Mouse (Mus musculus) thymus, adult 2 months (tissue): ENCODE data around the gene Pigyl. TPM values are rescaled to one million over a fixed set of nuclear protein-coding genes. Genes with fewer than 3 reads are reported as not detected.
A peak's percentile ranks its signal among the peaks of the same experiment; 100 is the strongest.

Experiments used
- DNase-seq: peaks from one replicate; pipeline ENCODE4 v3.0.0; 2021
- H3K27ac ChIP-seq: fragments of 200-500 bp; 2 replicates; pipeline ENCODE4 v1.5.1; 2012; ENCODE audit warnings: low read length, control low read depth; ENCODE audit not compliant: control insufficient read depth, insufficient read depth
- H3K27me3 ChIP-seq: fragments of 200-500 bp; 2 replicates; pipeline ENCODE4 v1.6.1; 2012; ENCODE audit warnings: mild to moderate bottlenecking, low read length, moderate library complexity, mixed read lengths; ENCODE audit not compliant: control insufficient read depth, insufficient read depth
- H3K36me3 ChIP-seq: fragments of 200-500 bp; 2 replicates; pipeline ENCODE4 v1.6.1; 2012; ENCODE audit warnings: mild to moderate bottlenecking, low read length, moderate library complexity; ENCODE audit not compliant: control insufficient read depth, insufficient read depth
- H3K4me1 ChIP-seq: fragments of 200-500 bp; replicated peaks from 2 replicates; pipeline ENCODE4 v1.6.1; 2012; ENCODE audit warnings: low read length; ENCODE audit not compliant: control insufficient read depth, insufficient read depth
- H3K4me3 ChIP-seq: fragments of 200-500 bp; 2 replicates; pipeline ENCODE4 v1.5.1; 2012; ENCODE audit warnings: mild to moderate bottlenecking, low read length, control low read depth, moderate library complexity; ENCODE audit not compliant: control insufficient read depth, insufficient read depth
- CTCF ChIP-seq: fragments of 200-500 bp; IDR thresholded peaks from 2 replicates; pipeline ENCODE4 v1.5.1; 2012; ENCODE audit warnings: mild to moderate bottlenecking, control low read depth, low read length, moderate library complexity, borderline replicate concordance; ENCODE audit not compliant: control insufficient read depth, poor library complexity, insufficient read depth; ENCODE audit errors: extremely low read depth
- POLR2A ChIP-seq: fragments of 200-500 bp; IDR thresholded peaks from 2 replicates; pipeline ENCODE4 v1.6.1; 2012; ENCODE audit warnings: mild to moderate bottlenecking, low read length, control low read depth, moderate library complexity; ENCODE audit not compliant: control insufficient read depth, poor library complexity, insufficient read depth; ENCODE audit errors: extremely low read depth
- WGBS: fragments of 180-500 bp; shearing (Covaris S2); methylation state at CpG from one replicate; pipeline ENCODE4 v1.1.7; 2018; 5-methylcytosine and 5-hydroxymethylcytosine counted together
- polyA plus RNA-seq: library from polyadenylated mRNA; depleted of rRNA; stranded (reverse); fragments of >200 nt; gene quantifications from 2 replicates; pipeline ENCODE4 v1.2.3, GENCODE M21; 2012; rRNA removed

The Pigyl gene
- polyA plus RNA-seq, result 64.7 and 83.0 TPM in 2 replicates

GRCm38 (mm10) chr9:22156497-22157245, at the start of gene Pigyl:
Gene Pigyl (plus strand): TSS chr9:22156846.
- peak within 1 kb of the TSS; percentile 59 for H3K4me3 ChIP-seq
- TF ChIP-seq POLR2A, result peak; percentile 89
- peak; percentile 62; the same call in 1 of the 2 replicates for TF ChIP-seq CTCF
- H3K36me3 ChIP-seq, result no peaks in the 10 kb centered on the region
- H3K27me3 ChIP-seq, result no peaks in the 10 kb centered on the region
- DNase-seq, result peak; percentile 100
- H3K27ac ChIP-seq, result no peak within 1 kb of the TSS
- WGBS, result under 1% methylated on average over 65 of the region's 65 CpGs
- peaks cover 13% of the 10 kb centered on the region for H3K4me1 ChIP-seq

- no peaks in the 10 kb centered on the region for H3K4me1 ChIP-seq
- no peak overlapping the region for H3K4me3 ChIP-seq
- TF ChIP-seq POLR2A (no peak), CTCF (no peak)
- peaks cover 31% of the 10 kb centered on the region for H3K36me3 ChIP-seq
- H3K27me3 ChIP-seq, result no peaks in the 10 kb centered on the region
- DNase-seq, result no peak
- WGBS, result 93% methylated on average over 9 of the region's 9 CpGs
- H3K27ac ChIP-seq, result no peak overlapping the region
Observed at GRCm38 (mm10) chr9:22108194-22108593, 48.5 kb upstream of the Pigyl start.

- TF ChIP-seq POLR2A, result no peak
- TF ChIP-seq CTCF, result no peak
- Histone ChIP-seq H3K4me3 (no peak overlapping the region), H3K36me3 (peaks cover 28% of the 10 kb centered on the region), H3K27ac (no peak overlapping the region), H3K27me3 (no peaks in the 10 kb centered on the region), H3K4me1 (peaks cover 9% of the 10 kb centered on the region)
- 94% methylated on average over 4 of the region's 4 CpGs for WGBS
- no peak for DNase-seq
Observed at GRCm38 (mm10) chr9:22115635-22116034, 41.0 kb upstream of the Pigyl start.

GRCm38 (mm10) chr9:22116086-22116485, 40.6 kb upstream of the Pigyl start:
- Histone ChIP-seq H3K36me3 (peaks cover 23% of the 10 kb centered on the region), H3K4me1 (peaks cover 9% of the 10 kb centered on the region), H3K4me3 (peak overlapping the region; percentile 72), H3K27me3 (no peaks in the 10 kb centered on the region), H3K27ac (no peak overlapping the region)
- 26% methylated on average over 15 of the region's 15 CpGs for WGBS
- TF ChIP-seq CTCF, result no peak
- TF ChIP-seq POLR2A, result no peak
- no peak for DNase-seq

GRCm38 (mm10) chr9:22116740-22117426, 39.8 kb upstream of the Pigyl start, which contains the start of gene Elof1:
Gene Elof1 (minus strand): TSS chr9:22117172.
- Histone ChIP-seq H3K4me1 (peaks cover 9% of the 10 kb centered on the region), H3K27me3 (no peaks in the 10 kb centered on the region), H3K4me3 (peak within 1 kb of the TSS; percentile 72), H3K27ac (no peak within 1 kb of the TSS), H3K36me3 (peaks cover 17% of the 10 kb centered on the region)
- WGBS, result under 1% methylated on average over 52 of the region's 52 CpGs
- peak; percentile 49; the same call in 1 of the 2 replicates for TF ChIP-seq CTCF
- TF ChIP-seq POLR2A, result peak; percentile 42; the same call in 1 of the 2 replicates
- DNase-seq, result peak; percentile 93

GRCm38 (mm10) chr9:22117754-22118456, 38.7 kb upstream of the Pigyl start:
- Histone ChIP-seq H3K36me3 (peaks cover 8% of the 10 kb centered on the region), H3K4me3 (no peak overlapping the region), H3K27me3 (no peaks in the 10 kb centered on the region), H3K27ac (no peak overlapping the region), H3K4me1 (peaks cover 9% of the 10 kb centered on the region)
- WGBS, result 43% methylated on average over 10 of the region's 10 CpGs
- TF ChIP-seq CTCF, result no peak
- no peak for TF ChIP-seq POLR2A
- DNase-seq, result peak; percentile 69
